Mouse (Mus musculus): Measurements from ENCODE around the gene Wdr49. TPM values are rescaled to one million over a fixed set of nuclear protein-coding genes. Genes with fewer than 3 reads are reported as not detected.
"Not testable (repeated sequence)": the region's sequence is repeated elsewhere in the genome, so short reads cannot be mapped to it uniquely, and the experiment has no call there.

Gene Wdr49
- total RNA-seq, 2 experiments from 2014 or later, result not detected

DNA sequence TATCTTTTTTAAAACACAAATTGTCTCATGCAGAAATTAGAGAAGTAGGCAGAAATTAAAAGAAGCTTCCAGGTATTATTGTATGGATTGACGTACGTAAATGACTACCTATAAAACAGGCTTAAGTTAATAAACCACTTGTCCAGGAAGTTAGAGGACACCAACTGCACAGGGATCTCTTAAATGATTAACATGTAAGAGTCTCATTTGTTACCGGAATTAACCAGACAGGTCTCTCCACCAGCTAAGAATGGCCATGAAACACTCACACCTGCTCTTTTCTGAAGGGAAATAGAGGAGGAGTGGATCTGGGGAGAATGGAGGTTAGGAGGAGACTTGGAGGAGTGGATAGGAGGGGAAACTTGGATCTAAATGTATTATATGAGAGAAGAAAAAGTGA lies 176.4 kb downstream of the Wdr49 start:
- ATAC-seq (replicated peaks; ENCODE audit: low FRiP score, poor library complexity, severe bottlenecking), result no peak

DNA sequence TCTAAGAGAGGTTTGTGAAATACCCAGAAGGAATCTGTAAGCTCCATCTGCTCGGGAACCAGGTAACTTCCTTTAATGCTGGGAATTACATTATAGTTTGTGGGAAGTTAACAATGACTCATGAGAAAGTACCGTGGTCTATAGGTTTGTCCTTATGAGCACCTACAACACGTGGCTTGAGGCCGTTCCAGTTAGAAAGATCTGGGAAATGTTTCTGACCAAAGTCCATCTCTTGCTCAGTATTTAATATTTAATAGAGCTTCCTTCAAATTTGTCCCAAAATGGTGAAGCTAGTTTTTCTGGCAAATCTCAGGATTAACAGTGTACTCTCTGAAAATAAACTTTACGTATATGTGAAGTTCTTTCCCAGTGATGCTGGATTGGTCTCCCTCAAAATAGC lies 177.3 kb downstream of the Wdr49 start:
- ATAC-seq (replicated peaks; ENCODE audit: low FRiP score, poor library complexity, severe bottlenecking), result no peak

DNA sequence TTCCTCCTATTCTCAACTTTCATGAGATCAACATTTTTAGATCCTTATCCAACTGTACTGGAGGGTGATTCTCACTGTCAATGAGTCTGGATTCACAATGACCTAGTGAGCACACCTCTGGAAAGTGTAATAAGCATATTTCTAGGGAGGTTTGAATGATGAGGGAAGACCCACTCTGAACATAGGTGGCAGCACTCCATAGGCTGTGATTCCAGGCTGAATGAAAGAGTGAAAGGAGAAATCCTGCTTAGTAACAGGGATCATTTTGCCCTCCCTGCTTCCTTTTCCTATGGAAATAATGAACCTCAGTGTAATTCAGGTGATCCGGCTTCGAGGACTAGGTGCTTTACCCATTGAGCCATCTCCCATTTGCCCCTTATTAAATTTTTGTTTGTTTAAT lies 180.9 kb downstream of the Wdr49 start:
- no peak for ATAC-seq (replicated peaks; ENCODE audit: low FRiP score, poor library complexity, severe bottlenecking)

DNA sequence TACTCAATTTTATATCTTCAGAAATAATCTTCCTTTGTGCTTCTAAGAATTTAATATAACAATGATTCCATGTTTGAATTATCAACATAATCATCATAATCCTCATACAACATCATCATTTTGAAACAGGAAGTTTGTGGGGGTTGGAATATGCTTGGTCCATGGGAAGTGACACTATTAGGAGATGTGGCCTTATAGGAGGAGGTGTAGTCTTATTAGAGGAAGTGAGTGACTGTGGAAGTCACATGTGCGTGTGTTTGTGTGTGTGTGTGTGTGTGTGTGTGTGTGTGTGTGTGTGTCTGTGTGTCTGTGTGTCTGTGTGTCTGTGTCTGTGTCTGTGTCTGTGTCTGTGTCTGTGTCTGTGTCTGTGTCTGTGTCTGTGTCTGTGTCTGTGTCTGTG lies 182.5 kb downstream of the Wdr49 start:
- not testable (repeated sequence) for ATAC-seq (replicated peaks; ENCODE audit: low FRiP score, poor library complexity, severe bottlenecking)

DNA sequence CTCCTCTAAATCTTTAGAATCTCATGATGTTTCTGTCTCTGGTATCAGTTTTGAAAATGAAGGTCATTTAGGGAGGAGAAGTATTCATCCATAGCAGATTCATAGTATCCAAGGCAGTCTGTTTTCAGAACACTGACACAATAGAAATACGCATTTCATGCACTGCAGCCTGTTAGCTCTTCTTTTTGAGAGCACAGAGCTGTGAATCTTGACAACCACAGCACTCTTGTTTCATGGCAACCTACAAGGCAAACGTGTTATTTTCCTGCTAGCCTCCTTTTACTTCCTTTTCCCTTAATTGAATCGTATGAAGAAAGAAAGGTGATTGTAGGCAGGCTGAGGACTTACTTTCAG lies 184.2 kb downstream of the Wdr49 start:
- no peak for ATAC-seq (replicated peaks; ENCODE audit: low FRiP score, poor library complexity, severe bottlenecking)

DNA sequence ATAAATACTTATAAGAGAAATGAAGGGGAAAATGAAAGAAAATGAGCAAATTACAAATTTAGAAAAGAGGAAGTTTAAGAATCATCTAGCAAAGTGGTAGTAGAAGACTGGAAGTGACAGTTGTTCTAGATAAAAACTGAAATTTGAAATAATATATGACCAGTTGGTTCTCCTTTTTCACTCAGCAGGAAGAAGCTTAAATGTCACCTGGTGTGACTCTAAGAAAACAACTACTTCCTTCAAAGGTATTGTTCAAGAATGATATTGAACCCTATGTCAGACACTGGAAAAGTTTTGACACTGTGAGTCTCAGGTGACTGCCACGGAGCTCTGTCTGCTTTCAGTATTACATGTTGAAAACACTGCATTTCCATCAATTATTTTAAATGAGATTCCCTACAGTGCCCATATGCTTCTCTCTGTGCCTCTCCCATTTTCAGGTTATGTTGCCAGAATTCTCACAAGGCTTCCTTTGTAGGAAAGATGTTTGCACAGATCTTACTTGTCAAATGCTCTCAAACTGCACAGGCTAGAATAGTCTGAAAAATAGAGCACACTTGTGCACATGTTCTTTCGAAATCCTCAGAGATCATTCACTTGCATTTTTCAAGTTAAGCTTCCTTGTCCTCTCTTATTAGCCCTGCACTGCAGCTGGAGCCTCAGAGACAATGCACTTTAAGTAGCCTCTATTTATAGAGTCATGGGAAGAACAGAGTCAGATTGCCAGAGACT lies 184.8 kb downstream of the Wdr49 start:
- ATAC-seq (replicated peaks; ENCODE audit: low FRiP score, poor library complexity, severe bottlenecking), result no peak

DNA sequence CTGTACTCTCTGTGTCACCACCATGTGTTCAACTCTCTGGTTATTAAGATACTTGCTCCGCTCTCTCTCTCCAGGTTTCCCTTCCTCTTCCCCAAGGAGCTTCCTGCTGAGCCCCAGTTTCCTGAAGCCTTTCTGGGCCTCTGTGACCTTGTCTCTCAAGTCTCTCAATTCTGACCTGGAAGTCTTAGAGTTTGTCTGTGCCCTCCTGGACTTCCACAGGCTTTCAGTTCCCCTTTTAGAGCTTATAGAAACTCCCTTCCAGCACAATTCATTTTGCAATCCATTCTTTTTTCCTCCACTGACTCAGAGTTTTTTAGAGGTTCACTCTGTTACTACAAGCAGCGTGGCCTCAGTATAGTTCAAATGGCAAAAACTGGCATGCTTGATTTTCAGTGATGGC lies 188.7 kb downstream of the Wdr49 start:
- no peak for ATAC-seq (replicated peaks; ENCODE audit: low FRiP score, poor library complexity, severe bottlenecking)

DNA sequence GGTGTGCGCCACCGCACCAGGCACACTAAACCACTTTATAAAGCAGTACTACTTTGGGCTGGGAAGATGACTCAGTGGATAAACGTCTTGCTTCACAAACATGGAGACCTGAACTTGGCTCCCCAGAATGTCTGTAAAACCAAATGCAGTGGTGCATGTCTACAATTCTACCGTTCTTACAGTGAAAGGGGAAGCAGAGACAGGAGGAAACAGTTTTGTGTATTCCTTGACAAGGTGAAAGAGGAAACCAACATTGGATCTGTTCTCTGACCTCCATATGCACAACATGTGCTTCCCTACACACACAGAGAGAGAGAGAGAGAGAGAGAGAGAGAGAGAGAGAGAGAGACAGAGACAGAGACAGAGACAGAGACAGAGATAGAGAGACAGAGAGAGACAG lies 204.5 kb downstream of the Wdr49 start:
- ATAC-seq (replicated peaks; ENCODE audit: low FRiP score, poor library complexity, severe bottlenecking), result no peak

DNA sequence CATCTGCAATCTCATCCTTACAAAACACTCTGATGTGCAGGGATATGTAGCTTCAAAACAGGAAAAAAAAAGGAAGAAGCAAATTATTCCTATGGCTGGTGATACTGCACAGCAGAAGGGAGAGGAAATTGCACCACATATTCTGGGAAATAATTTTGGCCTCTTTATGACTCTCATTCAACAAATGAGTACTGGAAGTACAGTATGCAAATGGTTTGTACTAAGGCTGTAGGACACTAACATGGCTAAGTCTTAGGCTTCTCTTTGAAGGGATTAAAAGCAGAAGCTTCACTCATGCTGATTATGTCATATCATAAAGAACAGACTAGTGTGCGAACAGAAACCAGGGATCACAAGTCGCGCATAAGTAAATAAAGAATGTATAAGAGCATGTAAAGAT lies 205.4 kb downstream of the Wdr49 start:
- ATAC-seq (replicated peaks; ENCODE audit: low FRiP score, poor library complexity, severe bottlenecking), result no peak

DNA sequence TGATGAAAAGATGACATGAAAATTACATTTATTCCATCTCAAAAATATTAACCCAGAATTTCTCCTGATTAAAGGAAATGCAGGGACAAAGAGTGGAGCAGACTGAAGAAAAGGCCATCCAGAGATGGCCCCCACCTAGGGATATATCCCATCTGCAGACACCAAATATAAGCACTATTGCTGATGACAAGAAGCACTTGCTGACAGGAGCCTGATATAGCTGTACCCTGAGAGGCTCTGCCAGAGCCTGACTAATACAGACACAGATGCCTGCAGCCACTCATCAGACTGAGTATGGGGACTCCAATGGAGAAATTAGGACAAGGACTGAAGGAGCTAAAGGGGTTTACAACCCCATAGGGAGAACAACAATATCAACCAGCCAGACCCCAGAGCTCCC lies 206.8 kb downstream of the Wdr49 start:
- ATAC-seq (replicated peaks; ENCODE audit: low FRiP score, poor library complexity, severe bottlenecking), result no peak

DNA sequence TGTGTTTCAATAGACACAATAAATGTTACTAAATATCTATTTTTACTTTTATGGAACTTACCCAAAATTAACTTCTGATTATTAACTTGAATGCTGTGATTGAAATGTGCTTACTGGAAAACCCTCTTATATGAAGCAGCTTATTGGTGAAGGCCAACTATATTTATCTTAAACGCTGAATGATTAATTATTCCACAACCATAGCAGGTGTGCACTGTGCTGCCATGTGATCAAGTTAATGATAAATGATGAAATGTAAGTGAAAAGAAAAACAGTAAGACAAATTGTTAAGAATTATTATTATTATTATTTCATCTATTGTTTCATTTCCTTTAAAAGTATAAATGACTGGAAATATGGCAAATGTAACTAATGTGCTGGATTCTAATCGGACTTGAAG lies 212.0 kb downstream of the Wdr49 start, which contains the start of gene Serpini2:
TSS of gene Serpini2 (minus strand) at position 101 of the 400 bp plus-strand sequence.
- no peak for ATAC-seq (replicated peaks; ENCODE audit: low FRiP score, poor library complexity, severe bottlenecking)

DNA sequence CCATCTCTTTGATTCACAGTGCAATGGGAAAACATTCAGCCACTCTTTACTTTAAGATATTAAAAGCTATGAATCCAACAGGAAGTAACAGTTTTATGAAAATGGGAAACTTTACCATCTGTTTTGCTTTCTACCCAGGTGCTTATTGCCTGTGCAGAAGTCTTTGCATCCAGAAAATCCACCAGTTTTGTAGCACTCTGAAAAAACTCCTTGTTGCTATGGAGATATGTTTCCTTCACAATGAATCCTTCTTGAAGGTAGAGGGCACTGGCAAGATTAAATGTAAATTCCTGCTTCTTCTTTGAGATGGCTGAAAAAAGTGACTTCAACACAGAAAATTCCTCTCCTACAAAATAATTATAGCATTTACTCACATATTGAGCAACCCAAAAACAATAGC lies 222.6 kb downstream of the Wdr49 start:
- no peak for ATAC-seq (replicated peaks; ENCODE audit: low FRiP score, poor library complexity, severe bottlenecking)

Other genes with a start within 250 kb of the Wdr49 start
- gene Serpini2, start 212.1 kb downstream of the Wdr49 start, total RNA-seq (2015; ENCODE audit: low replicate concordance), result not detected in 2 replicates
- gene Serpini2, start 212.1 kb downstream of the Wdr49 start, total RNA-seq (2017; ENCODE audit: low replicate concordance), result not detected in 2 replicates
- gene Pdcd10, start 74.7 kb upstream of the Wdr49 start, total RNA-seq (2015; ENCODE audit: low replicate concordance), result 33.9 and 44.2 TPM in 2 replicates
- gene Pdcd10, start 74.7 kb upstream of the Wdr49 start, total RNA-seq (2017; ENCODE audit: low replicate concordance), result 59.8 and 72.5 TPM in 2 replicates
- 1.2 and 2.3 TPM in 2 replicates for gene Serpini1, start 75.4 kb upstream of the Wdr49 start, total RNA-seq (2015; ENCODE audit: low replicate concordance)
- gene Serpini1, start 75.4 kb upstream of the Wdr49 start, total RNA-seq (2017; ENCODE audit: low replicate concordance), result 0.26 and 0.28 TPM in 2 replicates